Mouse (Mus musculus) midbrain, embryonic 14.5 days (tissue): Measurements from ENCODE around the gene Dusp11. TPM values are rescaled to one million over a fixed set of nuclear protein-coding genes. Genes with fewer than 3 reads are reported as not detected.
"Not testable (repeated sequence)": the region's sequence is repeated elsewhere in the genome, so short reads cannot be mapped to it uniquely, and the experiment has no call there.

ENCODE experiments used
- ATAC-seq: fragments of 200-750 bp; cut with Nextera tagmentation; 2 replicates; pipeline ENCODE4 v1.8.0; 2017; ENCODE audit warnings: moderate number of reproducible peaks, moderate library complexity; ENCODE audit not compliant: low FRiP score, low TSS enrichment
- DNase-seq: peaks from one replicate; pipeline ENCODE4 v3.0.0-alpha.2; 2015
- H3K27ac ChIP-seq: fragments of 300-500 bp; sonication (generic); replicated peaks from 2 replicates; pipeline ENCODE4 v1.5.1; 2014; ENCODE audit warnings: mild to moderate bottlenecking, low read depth, low read length, moderate library complexity
- H3K27me3 ChIP-seq: fragments of 300-500 bp; sonication (generic); 2 replicates; pipeline ENCODE4 v1.6.1; 2014; ENCODE audit warnings: low read length, control low read depth, mixed read lengths; ENCODE audit not compliant: control insufficient read depth, insufficient read depth
- H3K36me3 ChIP-seq: fragments of 300-500 bp; sonication (generic); 2 replicates; pipeline ENCODE4 v1.6.1; 2014; ENCODE audit warnings: low read length, control low read depth; ENCODE audit not compliant: control insufficient read depth, insufficient read depth
- H3K4me1 ChIP-seq: fragments of 300-500 bp; sonication (generic); 2 replicates; pipeline ENCODE4 v1.6.1; 2014; ENCODE audit warnings: mild to moderate bottlenecking, antibody characterized with exemption, low read length, control low read depth; ENCODE audit not compliant: control insufficient read depth, insufficient read depth
- H3K4me2 ChIP-seq: fragments of 300-500 bp; sonication (generic); 2 replicates; pipeline ENCODE4 v1.6.1; 2014; ENCODE audit warnings: mild to moderate bottlenecking, low read length, moderate library complexity
- H3K4me3 ChIP-seq: fragments of 300-500 bp; sonication (generic); replicated peaks from 2 replicates; pipeline ENCODE4 v1.5.1; 2014; ENCODE audit warnings: low read depth, low read length
- H3K9ac ChIP-seq: fragments of 300-500 bp; sonication (generic); replicated peaks from 2 replicates; pipeline ENCODE4 v1.6.1; 2014; ENCODE audit warnings: mild to moderate bottlenecking, low read length, moderate library complexity
- H3K9me3 ChIP-seq: fragments of 300-500 bp; sonication (generic); 2 replicates; pipeline ENCODE4 v1.6.1; 2016; ENCODE audit warnings: low read length, control low read depth, mixed read lengths; ENCODE audit not compliant: control insufficient read depth
- WGBS: fragments of 180-500 bp; shearing (Covaris S2); extraction: QIAGEN DNeasy Blood & Tissue Kit; methylation state at CpG from one replicate; pipeline ENCODE4 v1.1.7; 2014; 5-methylcytosine and 5-hydroxymethylcytosine counted together
- polyA plus RNA-seq: library from polyadenylated mRNA; unstranded; fragments of >200 nt; fragmentation: Nextera tagmentation; extraction: Ambion mirVana; gene quantifications from 2 replicates; pipeline ENCODE4 v1.2.1, GENCODE M21; 2014

Gene Dusp11
- polyA plus RNA-seq, 1 experiment from 2014 or later: 58.5 TPM

DNA sequence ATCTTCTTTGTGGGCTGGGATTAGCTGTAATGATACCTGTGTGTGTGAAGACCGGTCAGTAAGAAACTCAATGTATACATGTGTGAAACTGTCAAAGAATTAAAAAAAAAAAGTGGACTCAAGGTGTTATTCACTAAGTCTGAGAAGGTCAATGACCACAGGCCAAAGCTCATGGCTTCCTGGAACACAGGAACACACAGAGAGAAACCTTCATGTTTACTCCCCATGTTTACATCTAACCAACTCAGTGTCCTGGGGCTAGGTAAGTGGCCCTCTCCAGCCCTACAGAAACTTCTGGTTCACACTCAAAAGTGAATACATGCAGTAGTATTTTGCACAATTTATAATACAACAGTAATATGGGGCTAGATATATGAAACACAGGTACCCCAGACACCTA is 51.8 kb downstream of the Dusp11 start:
- WGBS: 98% methylated on average over 1 of the region's 1 CpGs
- Histone ChIP-seq H3K36me3 (no peaks in the 10 kb centered on the region), H3K9me3 (no peaks in the 10 kb centered on the region), H3K27me3 (no peaks in the 10 kb centered on the region), H3K4me1 (peaks cover 4% of the 10 kb centered on the region; the same call in 1 of the 2 replicates), H3K4me3 (no peak overlapping the region), H3K9ac (no peak overlapping the region), H3K4me2 (no peak overlapping the region), H3K27ac (no peak overlapping the region)
- no peak for ATAC-seq
- no peak for DNase-seq

DNA sequence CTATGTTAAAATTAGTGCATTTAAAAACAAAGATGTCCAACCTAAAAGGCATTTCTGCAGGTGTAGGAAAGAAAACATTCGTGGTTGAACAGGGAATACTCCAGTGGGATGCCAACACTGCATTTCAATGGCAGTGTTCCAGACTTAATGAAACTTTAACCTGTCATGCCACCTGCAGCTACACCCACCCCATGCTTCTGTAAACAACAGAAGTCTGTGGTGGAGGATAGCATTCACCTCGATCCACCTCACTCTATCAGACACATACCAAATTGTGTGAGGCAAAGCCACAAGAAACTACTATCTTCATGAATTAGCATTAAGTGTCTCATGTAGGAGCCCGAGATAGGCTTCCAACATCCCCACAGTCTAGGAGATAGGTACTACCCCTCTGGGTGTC is 53.1 kb downstream of the Dusp11 start:
- 72% methylated on average over 3 of the region's 3 CpGs for WGBS

DNA sequence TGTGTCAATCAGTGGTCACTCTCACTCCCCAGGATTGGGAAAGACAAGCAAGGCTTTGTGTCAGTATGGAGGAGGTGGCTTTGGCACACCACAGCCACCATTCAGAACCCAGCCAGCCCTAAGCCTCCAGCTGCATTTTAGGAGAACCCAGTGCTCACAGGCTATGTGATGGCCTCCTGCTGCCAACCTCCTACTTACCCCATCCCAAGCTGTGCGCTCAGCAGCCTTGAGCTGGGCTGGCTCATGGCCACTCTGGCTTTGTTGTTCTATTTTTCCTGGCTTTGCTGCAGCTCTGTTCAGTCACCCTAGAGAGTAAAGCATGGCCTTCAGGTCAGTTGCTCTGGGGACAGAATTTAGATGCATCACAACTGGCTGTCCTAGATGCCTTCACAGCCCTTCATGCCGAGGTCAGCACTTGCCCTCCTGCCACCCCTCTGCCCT is 54.5 kb downstream of the Dusp11 start:
- not testable (repeated sequence) for H3K4me1 ChIP-seq, H3K9ac ChIP-seq, H3K27me3 ChIP-seq, H3K27ac ChIP-seq, H3K36me3 ChIP-seq, H3K9me3 ChIP-seq, ATAC-seq, H3K4me2 ChIP-seq, H3K4me3 ChIP-seq
- DNase-seq: peak; percentile 1
- WGBS: 66% methylated on average over 2 of the region's 2 CpGs

More for the DNA sequence above, 53.1 kb downstream of the Dusp11 start:
- Histone ChIP-seq H3K4me1 (no peaks in the 10 kb centered on the region), H3K4me2 (no peak overlapping the region), H3K9ac (no peak overlapping the region), H3K9me3 (no peaks in the 10 kb centered on the region), H3K27me3 (no peaks in the 10 kb centered on the region), H3K27ac (no peak overlapping the region), H3K36me3 (no peaks in the 10 kb centered on the region), H3K4me3 (no peak overlapping the region)
- ATAC-seq: no peak
- DNase-seq: no peak

DNA sequence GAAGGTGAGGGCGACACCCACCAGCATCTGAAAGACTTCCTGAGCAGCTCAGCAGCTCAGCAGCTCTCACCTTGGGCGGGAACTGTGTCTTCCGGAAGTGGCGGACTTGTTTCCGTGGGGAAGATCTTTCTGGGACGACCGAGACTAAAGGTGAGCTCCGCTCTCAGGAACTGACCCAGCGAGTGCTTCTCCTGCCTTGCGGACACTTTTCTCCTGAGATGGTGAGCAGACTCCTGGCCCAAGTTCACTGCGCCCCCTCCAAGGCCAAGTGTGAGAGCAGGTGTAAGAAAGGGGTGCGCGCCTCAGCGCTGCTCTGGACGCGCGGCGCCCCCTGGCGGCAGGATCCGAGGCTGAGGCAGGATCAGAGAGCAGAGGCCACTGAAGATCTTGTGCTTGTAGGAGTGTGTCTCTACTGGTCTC is 56.8 kb downstream of the Dusp11 start, which contains the start of gene Nat8f4:
Gene Nat8f4, minus strand, starts transcription at position 243 of the 420 bp plus-strand sequence.
- ATAC-seq: peak; percentile 69; the same call in 1 of the 2 replicates
- WGBS: 10% methylated on average over 20 of the region's 20 CpGs

DNA sequence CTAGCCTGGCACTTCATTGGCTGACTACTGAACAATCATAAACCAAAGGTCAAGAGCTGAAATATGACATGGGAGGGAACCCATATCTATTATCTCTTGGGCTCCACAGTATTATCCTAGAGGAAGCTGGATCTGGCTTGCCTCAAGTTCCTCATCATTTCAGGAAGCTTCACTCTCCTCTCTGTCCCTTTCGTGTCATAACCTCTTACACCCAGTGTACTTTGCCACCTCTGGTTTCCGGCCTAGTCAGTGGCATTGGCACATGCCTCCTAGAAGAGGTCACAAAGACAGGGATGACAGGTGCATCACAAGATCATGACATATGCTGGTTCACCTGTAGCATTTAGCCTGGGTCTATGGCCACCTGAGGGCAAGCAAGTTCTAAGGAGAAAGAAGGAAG is 59.2 kb downstream of the Dusp11 start:
- H3K4me3 ChIP-seq: no peak overlapping the region
- no peaks in the 10 kb centered on the region for H3K4me1 ChIP-seq
- no peak for DNase-seq
- no peaks in the 10 kb centered on the region for H3K27me3 ChIP-seq
- H3K27ac ChIP-seq: no peak overlapping the region
- H3K4me2 ChIP-seq: no peak overlapping the region
- no peak for ATAC-seq
- WGBS: 95% methylated on average over 2 of the region's 2 CpGs
- no peaks in the 10 kb centered on the region for H3K9me3 ChIP-seq
- no peaks in the 10 kb centered on the region for H3K36me3 ChIP-seq
- H3K9ac ChIP-seq: no peak overlapping the region

More for the DNA sequence above, 56.8 kb downstream of the Dusp11 start, which contains the start of gene Nat8f4:
- not testable (repeated sequence) for H3K27me3 ChIP-seq, H3K27ac ChIP-seq, H3K9me3 ChIP-seq, H3K36me3 ChIP-seq, H3K4me1 ChIP-seq, H3K9ac ChIP-seq
- peak within 1 kb of the TSS; percentile 26 for H3K4me3 ChIP-seq
- peak; percentile 56 for DNase-seq
- H3K4me2 ChIP-seq: peak within 1 kb of the TSS; percentile 39

DNA sequence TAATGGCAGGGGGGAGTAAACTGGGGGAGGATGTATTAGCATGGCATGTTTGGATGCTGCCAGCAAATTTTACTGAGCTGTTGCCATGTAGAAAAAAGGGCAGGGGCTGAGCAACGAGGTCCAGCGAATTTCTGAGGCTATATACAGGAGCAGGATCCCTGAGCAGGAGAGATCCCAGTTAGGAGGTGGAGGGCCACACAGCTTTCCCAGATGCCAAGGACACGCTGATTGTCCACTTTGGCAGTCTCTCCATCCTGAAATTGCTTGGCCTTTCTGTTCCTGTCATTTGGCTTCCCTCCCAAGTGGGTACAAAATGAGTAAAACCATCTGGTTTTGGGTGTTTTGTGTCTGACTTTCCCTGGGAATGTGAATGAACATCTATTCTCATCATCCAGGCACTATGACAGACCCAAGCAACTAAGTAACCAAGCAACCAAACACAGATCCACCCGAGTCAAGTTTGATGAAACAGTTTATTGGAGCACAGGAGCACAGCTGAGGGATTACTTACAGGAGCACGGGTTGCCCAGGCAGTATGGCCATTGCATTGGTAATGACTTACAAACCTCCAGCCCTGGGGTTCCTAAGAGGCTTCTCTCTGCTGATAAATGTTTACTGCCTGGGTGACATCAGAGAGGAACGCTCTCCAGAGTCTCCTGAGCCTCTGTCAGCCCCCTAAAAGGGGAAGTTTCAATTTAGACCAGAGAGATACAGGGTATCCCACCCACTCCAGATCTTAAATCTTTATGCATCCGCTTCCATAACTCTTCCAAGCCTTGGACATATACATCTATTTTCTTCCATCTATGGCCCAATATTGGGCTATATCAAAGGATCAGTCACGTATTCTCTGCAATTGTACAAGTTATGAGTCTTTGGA is 62.6 kb downstream of the Dusp11 start:
- H3K4me2 ChIP-seq, H3K9me3 ChIP-seq, ATAC-seq, H3K36me3 ChIP-seq, H3K4me3 ChIP-seq, H3K4me1 ChIP-seq, H3K9ac ChIP-seq, DNase-seq, H3K27ac ChIP-seq, H3K27me3 ChIP-seq: not testable (repeated sequence)
- 86% methylated on average over 7 of the region's 8 CpGs for WGBS

DNA sequence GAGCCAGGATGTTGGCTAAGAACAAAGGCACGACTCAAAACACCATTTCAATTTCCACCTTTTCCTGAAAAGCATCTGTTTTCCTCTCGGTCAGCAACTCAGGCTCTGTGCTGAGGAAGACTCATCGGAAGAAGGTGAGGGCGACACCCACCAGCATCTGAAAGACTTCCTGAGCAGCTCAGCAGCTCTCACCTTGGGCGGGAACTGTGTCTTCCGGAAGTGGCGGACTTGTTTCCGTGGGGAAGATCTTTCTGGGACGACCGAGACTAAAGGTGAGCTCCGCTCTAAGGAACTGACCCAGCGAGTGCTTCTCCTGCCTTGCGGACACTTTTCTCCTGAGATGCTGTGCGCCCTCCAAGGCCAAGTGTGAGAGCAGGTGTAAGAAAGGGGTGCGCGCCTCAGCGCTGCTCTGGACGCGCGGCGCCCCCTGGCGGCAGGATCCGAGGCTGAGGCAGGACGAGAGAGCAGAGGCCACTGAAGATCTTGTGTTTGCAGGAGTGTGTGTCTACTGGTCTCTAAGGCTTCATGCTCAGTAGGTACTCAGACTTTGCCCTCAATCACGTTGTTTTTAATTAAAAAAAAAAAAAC is 66.3 kb downstream of the Dusp11 start:
- H3K4me3 ChIP-seq, H3K4me2 ChIP-seq, H3K27ac ChIP-seq, H3K4me1 ChIP-seq, ATAC-seq, H3K9ac ChIP-seq, H3K9me3 ChIP-seq, H3K36me3 ChIP-seq, H3K27me3 ChIP-seq: not testable (repeated sequence)
- DNase-seq: peak; percentile 2
- 79% methylated on average over 25 of the region's 25 CpGs for WGBS
